Mouse (Mus musculus): ENCODE data around the gene Osbpl5.

DNA sequence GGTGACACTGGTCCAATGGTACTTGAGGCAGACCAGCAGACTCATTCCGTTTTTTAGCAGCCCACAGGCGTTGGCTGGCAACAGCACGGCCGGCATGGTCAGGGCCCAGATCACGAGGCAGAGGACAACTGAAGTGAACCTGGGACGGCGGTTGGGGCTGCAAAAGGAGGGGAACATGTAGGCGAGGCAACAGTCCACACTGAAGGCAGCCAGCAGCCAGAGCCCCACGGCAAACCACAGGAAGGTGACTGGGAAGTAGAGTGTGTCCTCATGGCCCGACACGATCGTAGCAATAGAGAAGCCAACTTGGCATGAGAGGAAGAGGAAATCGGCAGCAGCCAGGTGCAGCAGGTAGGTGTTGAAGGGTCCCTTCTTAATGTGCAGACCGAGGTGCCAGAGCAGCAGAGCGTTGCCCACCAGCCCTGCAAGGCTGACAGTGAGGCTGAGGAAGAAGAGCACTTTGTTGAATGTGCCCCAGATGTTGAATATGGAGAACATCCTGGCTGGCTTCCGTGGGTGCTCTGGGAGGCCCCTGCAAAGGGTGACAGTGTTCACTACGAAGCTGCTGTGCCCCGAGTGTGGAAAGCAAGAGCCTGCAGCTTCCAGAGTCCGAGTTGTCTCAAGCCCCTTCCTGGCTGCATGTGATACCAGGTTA, 8.2 kb upstream of the Osbpl5 start:
- TF ChIP-seq POLR2A (IDR thresholded peaks at IDR 0.05; ENCODE audit: control insufficient read depth, low read depth, low read length): no peak
- TF ChIP-seq CTCF (IDR thresholded peaks at IDR 0.05; ENCODE audit: control insufficient read depth, insufficient read depth, insufficient replicate concordance, low read depth, low read length): no peak

All from testis, adult 2 months (tissue).